Mouse (Mus musculus): Measurements from ENCODE around the gene Dst.

Gene Dst

DNA sequence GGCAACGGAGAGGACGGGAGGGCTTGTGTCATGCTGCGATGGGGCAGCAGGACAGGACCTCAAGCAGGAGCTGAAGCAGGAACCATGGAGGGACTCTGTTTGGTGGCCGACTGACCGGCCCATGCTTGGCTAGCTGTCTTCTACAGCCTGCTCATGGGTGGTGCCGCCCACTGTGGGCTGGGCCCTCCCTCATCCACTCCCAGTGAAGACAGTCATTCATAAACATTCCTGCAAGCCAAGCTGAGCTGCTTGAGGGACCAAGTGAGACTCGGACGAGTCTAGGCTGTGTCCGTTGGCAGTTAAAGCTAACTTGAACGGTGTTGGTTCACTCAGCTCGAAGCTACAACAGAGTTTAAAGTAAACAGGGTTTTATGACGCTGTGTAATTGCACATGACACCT, 353.0 kb downstream of the Dst start:
- no peak for ATAC-seq (ENCODE audit: insufficient number of reproducible peaks, low FRiP score, low TSS enrichment)

DNA sequence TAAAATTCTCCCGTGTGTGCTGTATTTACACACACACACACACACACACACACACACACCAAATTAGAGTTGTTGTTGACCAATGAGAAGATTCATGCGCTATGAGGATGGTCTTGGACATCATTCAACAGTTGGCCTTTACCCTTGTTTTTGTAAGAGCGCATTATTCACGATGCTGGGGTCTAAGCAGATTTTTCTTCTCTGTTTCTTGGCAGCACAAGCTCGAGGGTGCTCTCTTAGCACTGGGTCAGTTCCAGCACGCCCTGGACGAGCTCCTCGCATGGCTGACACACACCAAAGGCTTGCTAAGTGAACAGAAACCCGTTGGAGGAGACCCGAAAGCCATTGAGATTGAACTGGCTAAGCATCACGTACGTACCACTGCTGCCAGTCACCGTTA, 360.5 kb downstream of the Dst start:
- ATAC-seq (ENCODE audit: insufficient number of reproducible peaks, low FRiP score, low TSS enrichment), result no peak

DNA sequence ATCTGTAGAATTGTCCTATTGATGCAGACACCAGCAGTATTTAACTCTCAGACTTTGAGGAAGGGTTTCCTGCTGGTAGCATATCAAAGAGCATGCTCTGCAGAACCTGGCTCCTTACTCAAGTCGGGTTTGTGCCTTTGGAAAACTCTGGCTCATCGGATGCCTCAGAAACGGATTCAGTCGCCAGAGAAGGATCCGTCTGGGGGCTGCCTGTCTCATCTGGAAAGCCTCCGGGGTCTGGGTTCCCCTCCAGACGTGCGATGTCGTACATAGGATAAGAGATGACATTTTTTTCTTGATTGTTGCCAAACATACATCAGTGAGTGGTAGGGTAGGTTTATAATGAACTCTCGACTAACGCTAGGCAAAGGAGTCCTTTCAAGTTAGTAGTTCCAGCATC, 361.6 kb downstream of the Dst start:
- ATAC-seq (ENCODE audit: insufficient number of reproducible peaks, low FRiP score, low TSS enrichment), result no peak

DNA sequence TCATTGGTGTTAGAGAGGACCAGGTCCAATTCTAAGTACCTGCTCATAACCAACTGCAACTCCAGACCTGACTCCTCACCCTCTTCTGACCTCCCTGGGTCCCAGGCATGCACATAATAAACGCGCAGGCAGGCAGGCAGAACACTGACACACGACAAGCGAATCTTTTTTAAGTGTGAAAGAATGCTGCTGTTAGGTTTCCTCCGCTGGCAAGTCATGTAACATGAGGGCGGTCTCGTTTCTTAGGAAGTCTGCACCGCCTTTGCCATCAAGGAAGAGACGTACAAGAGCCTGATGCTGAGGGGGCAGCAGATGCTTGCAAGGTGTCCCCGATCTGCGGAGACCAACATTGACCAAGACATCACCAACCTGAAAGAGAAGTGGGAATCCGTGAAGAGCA, 365.9 kb downstream of the Dst start:
- no peak for ATAC-seq (ENCODE audit: insufficient number of reproducible peaks, low FRiP score, low TSS enrichment)

DNA sequence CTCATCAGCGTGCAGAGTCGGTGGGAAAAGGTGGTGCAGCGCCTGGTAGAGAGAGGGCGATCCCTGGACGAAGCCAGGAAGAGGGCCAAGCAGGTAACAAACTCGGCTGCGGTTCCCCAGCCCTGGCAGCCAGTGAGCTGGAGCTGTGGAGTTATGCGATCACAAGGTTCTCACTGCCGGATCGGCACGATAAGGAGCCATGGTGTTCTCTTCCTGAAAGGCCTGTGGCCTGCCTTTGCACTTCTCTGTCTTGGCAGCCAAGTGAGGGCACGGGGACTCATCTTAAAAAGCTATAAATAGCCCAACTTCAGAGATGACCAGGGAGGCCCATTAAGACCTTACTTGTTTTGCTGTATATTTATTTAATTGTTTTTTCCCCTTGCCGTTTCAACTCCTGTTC, 367.8 kb downstream of the Dst start:
- ATAC-seq (ENCODE audit: insufficient number of reproducible peaks, low FRiP score, low TSS enrichment), result no peak

DNA sequence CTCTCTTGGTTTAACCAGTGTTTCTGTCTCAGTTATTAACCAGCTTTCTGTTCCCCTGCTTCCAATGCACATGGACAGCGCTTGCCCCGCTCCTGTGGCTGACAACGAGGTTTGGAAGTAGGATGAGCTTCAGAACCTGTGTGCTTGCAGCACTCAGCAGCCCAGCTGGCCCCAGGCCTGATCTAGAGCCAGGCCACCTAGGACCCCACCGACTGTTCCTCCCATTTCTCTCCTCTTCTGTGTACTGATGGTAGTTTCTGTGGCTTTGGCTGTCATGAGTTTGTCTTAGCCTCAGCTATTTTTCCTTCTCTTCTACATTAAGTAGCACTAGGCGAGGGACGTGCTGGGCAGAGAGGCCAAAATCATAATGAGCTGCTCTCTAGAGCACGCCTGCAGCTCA, 368.7 kb downstream of the Dst start:
- ATAC-seq (ENCODE audit: insufficient number of reproducible peaks, low FRiP score, low TSS enrichment), result no peak

DNA sequence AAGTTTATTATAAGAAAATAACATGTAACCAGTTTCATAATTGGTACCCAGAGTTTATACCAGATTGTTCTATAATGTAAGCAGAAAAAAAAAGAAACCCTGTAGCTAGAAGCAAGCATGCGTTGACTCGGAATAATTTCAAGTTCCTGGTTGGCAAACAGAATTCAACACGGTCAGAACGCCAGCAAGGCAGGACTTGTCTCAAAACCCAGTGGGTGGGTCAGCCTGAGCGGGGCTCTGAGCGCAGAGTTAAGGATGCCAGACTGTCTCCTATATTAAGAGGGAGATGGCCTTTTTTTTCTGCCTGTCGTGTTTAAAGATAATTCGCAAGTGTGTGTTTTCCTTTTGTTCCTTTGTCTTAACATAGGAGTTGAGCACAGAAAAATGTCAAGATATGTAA, 369.2 kb downstream of the Dst start:
- no peak for ATAC-seq (ENCODE audit: insufficient number of reproducible peaks, low FRiP score, low TSS enrichment)

DNA sequence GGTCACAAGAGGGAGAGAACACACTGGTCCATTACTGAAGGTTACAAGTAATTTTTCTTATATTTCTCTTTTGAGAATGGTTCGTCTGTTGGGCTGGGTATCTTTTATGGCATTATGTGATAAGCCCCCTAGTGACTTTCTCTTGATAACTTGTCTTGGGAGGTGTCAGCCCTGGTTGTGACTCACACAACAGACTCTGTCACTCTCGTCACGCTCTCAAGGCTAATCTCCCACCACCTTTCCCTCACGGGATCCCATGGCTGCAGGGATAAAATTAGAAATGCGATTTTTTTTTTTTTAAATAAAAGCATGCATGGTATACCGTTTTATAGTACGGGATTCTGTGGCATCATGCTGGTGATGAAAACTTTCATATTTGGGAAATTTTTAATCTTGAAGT, 375.5 kb downstream of the Dst start:
- no peak for ATAC-seq (ENCODE audit: insufficient number of reproducible peaks, low FRiP score, low TSS enrichment)

DNA sequence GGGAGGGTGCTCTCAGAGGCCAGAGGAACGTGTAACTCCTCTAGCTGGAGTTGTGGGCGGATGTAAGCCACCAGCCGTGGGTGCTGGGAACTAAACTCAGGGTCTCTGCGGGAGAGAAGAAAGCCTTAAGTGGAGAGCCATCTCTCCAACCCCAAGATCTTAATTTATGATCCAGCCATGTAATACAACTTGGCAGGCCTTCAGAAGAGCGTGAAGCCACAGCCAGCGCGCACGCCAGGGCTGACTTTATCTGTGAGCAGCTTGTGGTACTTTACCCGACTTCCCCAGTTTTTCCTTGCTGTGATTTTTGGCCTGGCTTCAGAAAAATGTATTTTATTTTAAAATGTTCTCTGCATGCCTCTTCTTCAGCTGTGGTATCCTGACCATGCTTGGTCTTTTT, 377.0 kb downstream of the Dst start:
- no peak for ATAC-seq (ENCODE audit: insufficient number of reproducible peaks, low FRiP score, low TSS enrichment)

DNA sequence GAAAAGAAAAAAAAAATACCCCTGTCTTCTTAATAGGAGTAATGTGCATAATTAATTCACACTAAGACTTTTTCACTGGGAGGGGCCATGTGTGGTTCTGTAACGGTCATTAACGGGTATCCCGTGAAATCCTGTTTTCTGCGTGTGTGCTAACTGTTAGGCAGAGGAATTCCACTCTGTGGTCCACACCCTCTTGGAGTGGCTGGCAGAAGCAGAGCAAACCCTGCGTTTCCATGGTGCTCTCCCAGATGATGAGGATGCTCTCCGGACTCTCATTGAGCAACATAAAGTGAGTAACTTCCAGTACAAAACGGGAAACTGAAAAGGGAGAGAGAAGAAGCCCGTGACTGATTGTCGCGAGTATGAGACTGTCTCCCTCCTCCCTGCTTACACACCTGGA, 379.7 kb downstream of the Dst start:
- no peak for ATAC-seq (ENCODE audit: insufficient number of reproducible peaks, low FRiP score, low TSS enrichment)

DNA sequence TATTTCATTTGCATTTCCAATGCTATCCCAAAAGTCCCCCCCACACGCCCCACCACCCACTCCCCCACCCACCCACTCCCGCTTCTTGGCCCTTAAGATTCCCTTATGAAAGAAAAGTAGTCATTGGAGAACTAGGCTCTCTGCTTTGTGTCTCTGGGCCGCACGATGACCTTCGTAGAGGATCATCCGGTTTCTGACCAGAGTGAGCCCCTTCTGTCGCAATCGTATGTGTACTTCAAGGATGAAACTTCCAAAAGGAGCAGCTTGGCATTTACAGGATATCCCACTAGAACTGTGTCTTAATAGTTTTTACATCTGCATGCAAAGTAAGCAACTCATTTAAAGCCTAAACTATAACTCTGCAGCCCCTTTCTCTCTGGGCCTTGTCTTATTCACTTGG, 380.2 kb downstream of the Dst start:
- ATAC-seq (ENCODE audit: insufficient number of reproducible peaks, low FRiP score, low TSS enrichment), result no peak

DNA sequence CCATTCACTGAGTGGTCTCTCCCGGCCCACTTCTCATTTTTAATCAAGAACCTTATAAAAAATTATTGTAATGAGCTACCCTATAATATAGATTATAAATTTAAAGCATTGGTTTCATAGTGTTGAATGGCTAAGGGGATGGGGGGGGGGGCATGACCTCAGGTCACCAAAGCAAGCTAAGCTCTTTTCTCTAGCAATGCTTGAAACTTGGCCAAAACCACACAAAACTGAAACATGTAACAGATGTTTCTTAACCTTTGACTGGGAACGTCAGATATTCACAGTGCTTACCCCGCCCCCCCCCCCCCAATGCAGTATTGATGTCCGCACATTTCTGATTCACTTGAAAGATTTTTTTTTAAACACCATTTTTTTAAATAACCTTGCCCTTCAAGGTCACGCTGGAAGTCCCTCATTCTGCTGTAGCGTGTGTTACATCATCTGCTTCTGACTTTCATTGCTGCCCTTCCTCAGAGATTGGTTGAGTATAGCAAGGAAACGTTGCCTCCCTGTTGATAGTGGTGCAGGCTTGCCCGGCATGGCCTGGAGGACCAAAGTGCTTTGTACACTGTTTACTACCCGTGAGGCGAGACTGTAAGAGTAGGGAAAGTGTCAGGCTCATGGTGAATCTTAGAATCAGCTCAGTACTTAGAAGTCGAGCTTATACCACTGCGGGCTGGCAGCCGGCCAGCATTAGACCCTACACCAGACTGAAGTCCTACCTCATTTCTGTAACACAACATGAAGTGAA, 380.9 kb downstream of the Dst start:
- ATAC-seq (ENCODE audit: insufficient number of reproducible peaks, low FRiP score, low TSS enrichment), result no peak

DNA sequence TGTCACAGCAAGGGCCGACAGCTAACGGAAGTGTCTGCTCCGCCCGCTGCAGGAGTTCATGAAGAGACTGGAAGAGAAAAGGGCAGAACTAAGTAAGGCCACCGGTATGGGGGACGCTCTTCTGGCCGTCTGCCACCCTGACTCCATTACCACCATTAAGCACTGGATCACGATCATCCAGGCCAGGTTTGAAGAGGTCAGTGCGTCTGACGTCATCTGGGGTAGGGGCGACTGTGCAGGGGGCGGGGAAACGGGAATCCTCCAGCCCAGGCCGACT, 381.4 kb downstream of the Dst start:
- no peak for ATAC-seq (ENCODE audit: insufficient number of reproducible peaks, low FRiP score, low TSS enrichment)

DNA sequence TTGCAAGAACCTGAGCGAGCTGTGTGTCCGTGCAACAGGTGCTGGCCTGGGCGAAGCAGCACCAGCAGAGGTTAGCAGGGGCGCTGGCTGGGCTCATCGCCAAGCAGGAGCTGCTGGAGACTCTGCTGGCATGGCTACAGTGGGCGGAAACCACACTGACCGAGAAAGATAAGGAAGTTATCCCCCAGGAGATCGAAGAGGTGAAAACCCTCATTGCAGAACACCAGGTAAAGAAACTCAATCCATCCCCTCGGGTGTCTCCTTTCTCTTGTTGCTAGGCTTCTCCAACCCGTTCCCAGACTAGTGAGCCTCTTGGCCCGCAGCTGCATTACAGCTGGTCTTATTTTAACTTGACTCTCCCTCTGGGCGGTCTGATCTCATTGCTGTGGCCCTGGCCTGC, 382.3 kb downstream of the Dst start:
- no peak for ATAC-seq (ENCODE audit: insufficient number of reproducible peaks, low FRiP score, low TSS enrichment)

DNA sequence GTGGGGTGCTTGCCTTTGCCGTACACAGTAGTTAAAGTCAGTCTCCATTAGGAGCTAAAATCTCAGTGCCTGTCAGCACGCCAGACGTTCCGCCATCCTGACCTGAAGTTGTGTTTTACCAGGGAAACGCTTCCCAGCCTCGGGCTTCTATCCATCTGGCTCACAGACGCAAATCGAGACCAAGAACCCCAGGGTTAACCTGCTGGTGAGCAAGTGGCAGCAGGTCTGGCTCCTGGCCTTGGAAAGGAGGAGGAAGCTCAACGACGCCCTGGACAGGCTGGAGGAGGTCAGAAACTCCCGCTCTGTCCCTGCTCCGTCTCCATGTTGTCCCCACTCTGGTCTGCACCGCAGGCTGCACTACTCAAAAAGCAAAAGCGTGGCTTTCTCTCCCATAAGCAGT, 385.2 kb downstream of the Dst start:
- ATAC-seq (ENCODE audit: insufficient number of reproducible peaks, low FRiP score, low TSS enrichment), result peak; percentile 91

DNA sequence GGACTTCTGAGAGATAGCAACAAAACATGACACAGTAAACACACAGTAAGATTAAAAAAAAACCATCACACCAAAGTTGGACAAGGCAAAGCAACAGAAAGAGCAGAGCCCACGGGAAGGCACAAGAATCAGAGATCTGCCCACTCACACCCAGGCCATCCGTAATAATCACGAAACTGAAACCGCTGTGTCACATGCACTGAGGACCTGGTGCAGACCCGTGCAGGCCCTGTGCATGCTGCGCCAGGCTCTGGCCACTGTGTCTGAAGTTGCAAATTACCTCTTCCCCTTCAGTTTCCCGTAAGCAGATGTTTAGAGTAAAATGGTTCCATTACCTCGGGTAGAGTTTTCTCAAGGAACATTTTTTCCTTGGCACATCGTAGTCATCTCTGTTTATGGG, 389.6 kb downstream of the Dst start:
- no peak for ATAC-seq (ENCODE audit: insufficient number of reproducible peaks, low FRiP score, low TSS enrichment)

DNA sequence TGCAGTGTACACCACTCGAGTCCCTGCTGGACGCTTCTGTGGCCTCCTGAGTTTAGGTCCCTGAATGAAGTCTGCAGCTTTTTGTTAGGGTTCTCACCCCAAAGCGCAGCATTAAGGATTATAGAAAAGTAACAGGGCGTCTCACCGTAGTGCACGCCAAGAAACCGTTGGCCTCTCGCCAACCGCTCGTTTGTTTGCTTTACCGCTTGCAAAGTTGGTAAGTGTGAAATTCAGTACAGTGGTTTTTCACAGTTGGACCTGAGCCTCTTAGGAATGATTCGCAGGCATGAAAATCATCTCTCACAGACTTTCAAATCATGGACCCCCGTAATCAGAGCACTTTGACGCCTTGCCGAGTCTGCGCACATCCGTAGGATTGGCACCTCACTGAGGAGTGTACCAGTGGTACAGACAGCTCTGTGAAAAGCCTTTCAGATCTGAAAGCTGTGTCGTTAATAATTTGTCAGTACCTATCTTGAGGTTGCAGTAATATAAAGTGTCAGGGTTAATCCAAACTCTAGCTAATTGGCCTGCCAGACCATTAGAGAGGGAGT, 390.7 kb downstream of the Dst start:
- no peak for ATAC-seq (ENCODE audit: insufficient number of reproducible peaks, low FRiP score, low TSS enrichment)

DNA sequence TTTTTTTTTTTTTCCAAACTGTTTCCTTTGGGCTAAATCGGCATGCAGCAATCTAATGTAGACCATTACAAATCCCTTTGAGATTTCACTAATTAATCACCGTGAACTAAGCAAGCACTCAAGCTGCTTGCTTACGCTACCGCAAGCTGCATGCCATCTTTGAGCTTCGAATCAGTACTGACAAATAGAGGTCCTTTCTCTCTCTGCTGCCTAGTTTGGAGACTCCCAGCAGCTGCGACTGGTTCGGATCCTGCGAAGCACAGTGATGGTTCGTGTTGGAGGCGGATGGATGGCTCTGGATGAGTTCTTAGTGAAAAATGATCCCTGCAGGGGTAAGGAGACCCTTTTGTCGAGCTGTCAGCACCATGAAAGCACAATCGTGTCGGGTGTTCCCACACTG, 391.5 kb downstream of the Dst start:
- no peak for ATAC-seq (ENCODE audit: insufficient number of reproducible peaks, low FRiP score, low TSS enrichment)

DNA sequence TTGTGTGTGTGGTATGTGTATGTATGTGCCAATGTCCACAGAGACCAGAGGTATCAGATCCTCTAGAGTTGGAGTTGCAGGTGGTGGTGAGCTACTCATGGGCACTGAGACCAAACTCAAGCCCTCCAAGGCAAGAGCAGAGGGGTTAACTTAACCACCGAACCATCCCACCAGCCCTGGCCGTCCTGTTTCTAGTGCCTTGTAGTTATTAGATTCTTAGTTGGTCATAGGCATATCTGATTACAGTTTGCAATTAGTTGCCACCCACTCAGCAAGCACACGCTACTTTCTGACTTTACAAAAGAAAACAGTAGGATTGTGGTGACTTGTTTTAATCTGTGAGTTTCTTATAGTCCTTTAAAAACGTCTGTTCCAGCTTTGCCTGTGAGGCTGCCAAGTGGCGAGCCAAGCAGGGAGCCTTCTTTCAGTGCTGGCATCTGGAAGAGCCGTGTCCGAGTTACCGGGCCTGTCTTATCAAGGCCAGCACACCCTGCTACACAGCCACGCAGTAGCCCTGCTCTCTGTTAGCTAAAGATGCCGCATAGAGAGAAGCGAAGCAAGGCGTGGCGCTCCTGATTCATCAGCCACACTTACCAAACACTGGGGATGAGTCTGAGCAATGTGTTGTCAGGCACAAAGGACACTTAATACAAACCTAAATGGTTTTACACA, 392.4 kb downstream of the Dst start:
- no peak for ATAC-seq (ENCODE audit: insufficient number of reproducible peaks, low FRiP score, low TSS enrichment)

DNA sequence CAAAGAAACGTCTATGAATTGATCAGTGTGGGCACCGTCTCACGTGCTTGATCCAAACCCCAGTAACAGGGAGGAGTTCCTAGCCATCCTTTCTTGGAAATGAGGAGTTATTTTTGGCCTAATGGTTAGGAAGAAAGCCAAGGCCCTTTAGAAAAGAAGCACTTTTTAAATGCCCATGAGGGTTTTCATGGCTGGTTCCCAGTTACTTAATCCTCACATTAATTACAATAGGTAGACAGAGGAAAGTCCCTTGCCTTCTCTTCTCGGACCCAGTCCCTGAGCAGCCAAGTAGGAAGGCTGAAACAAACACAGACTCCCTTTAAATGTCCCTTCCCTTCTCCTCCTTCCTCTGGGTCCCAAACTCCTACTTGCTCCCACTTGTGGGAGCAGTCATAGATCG, 396.2 kb downstream of the Dst start:
- ATAC-seq (ENCODE audit: insufficient number of reproducible peaks, low FRiP score, low TSS enrichment), result no peak

DNA sequence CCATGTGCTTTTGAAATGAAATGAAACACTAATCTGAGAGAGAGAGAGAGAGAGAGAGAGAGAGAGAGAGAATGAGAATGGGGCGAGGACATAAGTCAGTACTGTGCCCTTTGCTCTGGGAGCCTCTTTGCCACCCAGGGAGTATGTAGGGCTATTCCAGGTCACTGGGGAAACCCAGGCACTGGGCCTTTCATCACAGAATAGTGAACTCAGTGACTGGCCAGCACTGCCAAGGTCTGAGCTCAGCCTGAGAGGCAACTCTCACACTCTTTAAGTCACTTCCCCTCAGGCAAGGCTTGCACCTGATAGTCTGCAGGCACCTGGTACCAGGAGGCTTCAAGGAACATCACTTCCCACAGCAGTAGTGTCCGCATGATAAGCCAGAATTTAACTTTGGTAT, 398.7 kb downstream of the Dst start:
- ATAC-seq (ENCODE audit: insufficient number of reproducible peaks, low FRiP score, low TSS enrichment), result no peak

DNA sequence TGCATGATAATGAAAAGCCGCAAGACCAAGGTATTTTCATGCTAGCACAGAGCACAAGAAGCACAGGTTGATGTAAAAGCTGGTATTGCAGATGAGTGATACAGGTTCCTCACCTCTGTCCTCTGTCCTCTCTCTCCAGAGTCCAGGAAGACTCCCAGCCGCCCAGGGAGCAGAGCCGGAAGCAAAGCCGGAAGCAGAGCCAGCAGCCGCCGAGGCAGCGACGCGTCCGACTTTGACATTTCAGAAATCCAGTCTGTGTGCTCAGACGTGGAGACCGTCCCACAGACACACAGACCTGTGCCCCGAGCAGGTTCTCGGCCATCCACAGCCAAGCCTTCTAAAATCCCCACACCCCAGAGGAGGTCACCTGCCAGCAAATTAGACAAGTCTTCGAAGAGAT, 399.2 kb downstream of the Dst start:
- no peak for ATAC-seq (ENCODE audit: insufficient number of reproducible peaks, low FRiP score, low TSS enrichment)

Data from cerebellum, adult (tissue).